Mouse (Mus musculus): ENCODE results near the gene Aspg. TPM values are rescaled to one million over a fixed set of nuclear protein-coding genes. Genes with fewer than 3 reads are reported as not detected.

The Aspg gene
- 0.29 and 0.46 TPM in 2 replicates for polyA plus RNA-seq (2014; fragmentation: Nextera tagmentation; extraction: Ambion mirVana)

DNA sequence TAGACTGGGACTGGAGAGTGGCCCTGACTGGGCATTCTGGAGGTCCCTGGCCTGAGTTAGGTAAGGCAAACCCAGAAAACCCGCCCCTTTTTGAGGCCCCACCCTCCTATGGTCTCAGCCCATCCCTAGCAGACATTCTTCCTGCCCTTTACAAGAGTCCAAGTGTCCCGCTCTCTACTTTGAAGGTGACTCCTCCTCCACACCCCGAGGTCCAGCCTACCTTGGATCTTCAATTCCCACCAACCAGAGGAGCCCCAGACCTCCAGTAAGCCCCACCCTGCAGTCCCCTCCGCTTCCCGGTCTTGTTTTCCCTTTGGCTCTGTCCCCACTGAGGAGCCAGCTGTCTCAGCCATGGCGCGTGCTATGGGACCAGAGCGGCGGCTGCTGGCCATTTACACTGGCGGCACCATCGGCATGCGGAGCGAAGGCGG, at the start of gene Aspg:
Gene Aspg (plus strand): TSS at position 139 of the 431 bp plus-strand sequence.
- ATAC-seq (ENCODE audit: low FRiP score) (no peak), DNase-seq (ENCODE audit: low spot score) (no peak)
- Histone ChIP-seq H3K27ac (no peak within 1 kb of the TSS), H3K4me1 (replicated peaks; ENCODE audit: control insufficient read depth, insufficient read depth, low read length) (no peaks in the 10 kb centered on the region), H3K9me3 (ENCODE audit: control insufficient read depth, low read length) (no peaks in the 10 kb centered on the region), H3K36me3 (replicated peaks; ENCODE audit: control insufficient read depth, insufficient read depth) (no peaks in the 10 kb centered on the region), H3K27me3 (ENCODE audit: control insufficient read depth, insufficient read depth, low read length) (0 out of 2 replicates have a peak, but pooled peaks cover 9% of the 10 kb centered on the region), H3K4me2 (replicated peaks) (peak within 1 kb of the TSS; percentile 22), H3K4me3 (replicated peaks; ENCODE audit: low read length) (no peak within 1 kb of the TSS), H3K9ac (no peak within 1 kb of the TSS)
- WGBS = 4% methylated on average over 14 of the region's 14 CpGs

DNA sequence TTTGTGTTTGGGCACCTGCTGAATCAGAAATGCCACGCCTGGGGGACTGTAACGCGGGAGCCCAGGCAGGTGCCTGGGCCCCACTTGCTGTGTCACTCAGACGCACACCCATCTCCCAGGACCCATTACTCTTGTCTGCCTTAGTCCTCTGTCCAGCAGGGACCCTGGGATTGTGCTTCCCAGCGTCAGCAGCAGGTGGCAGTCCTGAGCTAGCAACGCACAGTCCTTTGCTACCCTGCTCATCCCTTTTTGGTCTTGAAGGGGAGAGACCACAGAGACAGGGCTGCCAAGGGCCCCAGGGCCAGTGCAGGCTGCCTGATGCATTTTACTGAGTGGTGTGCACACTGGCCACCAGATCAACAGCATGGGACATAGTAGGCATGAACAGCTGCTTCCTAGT, 28.8 kb upstream of the Aspg start:
- DNase-seq (ENCODE audit: low spot score) = peak; percentile 82
- H3K27me3 ChIP-seq (ENCODE audit: control insufficient read depth, insufficient read depth, low read length) = no peaks in the 10 kb centered on the region

DNA sequence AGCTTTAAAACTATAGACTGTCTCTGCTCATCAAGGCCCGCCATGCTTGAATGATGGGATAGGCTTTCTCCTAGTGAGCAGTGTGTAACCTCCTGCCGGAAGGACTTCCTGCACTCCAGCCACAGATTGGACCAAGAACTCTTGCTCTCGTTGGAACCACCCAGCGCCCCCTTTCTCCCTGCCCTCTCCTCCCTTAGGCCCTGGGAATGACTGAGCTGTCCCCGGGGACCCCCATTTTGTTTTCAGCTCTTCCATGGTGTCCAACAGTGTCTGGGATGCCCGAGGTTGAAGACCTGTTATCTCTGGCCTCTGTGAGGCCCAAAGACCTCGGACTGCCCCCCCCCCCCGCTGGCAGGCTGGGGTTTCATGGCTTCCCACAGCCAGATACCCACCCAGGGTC, 26.6 kb upstream of the Aspg start:
- DNase-seq (ENCODE audit: low spot score) (no peak), ATAC-seq (ENCODE audit: low FRiP score) (no peak)
- Histone ChIP-seq H3K4me1 (replicated peaks; ENCODE audit: control insufficient read depth, insufficient read depth, low read length) (no peaks in the 10 kb centered on the region), H3K36me3 (replicated peaks; ENCODE audit: control insufficient read depth, insufficient read depth) (no peaks in the 10 kb centered on the region), H3K9me3 (ENCODE audit: control insufficient read depth, low read length) (no peaks in the 10 kb centered on the region), H3K4me3 (replicated peaks; ENCODE audit: low read length) (no peak overlapping the region), H3K4me2 (replicated peaks) (no peak overlapping the region), H3K27me3 (ENCODE audit: control insufficient read depth, insufficient read depth, low read length) (no peaks in the 10 kb centered on the region), H3K9ac (no peak overlapping the region), H3K27ac (no peak overlapping the region)
- WGBS = 79% methylated on average over 8 of the region's 8 CpGs

More for the DNA sequence above, 28.8 kb upstream of the Aspg start:
- H3K4me1 ChIP-seq (replicated peaks; ENCODE audit: control insufficient read depth, insufficient read depth, low read length) = no peaks in the 10 kb centered on the region
- no peak overlapping the region for H3K4me3 ChIP-seq (replicated peaks; ENCODE audit: low read length)
- ATAC-seq (ENCODE audit: low FRiP score) = no peak
- no peak overlapping the region for H3K9ac ChIP-seq
- H3K4me2 ChIP-seq (replicated peaks) = no peak overlapping the region
- WGBS = 11% methylated on average over 6 of the region's 6 CpGs
- H3K9me3 ChIP-seq (ENCODE audit: control insufficient read depth, low read length) = no peaks in the 10 kb centered on the region
- H3K27ac ChIP-seq = no peak overlapping the region
- no peaks in the 10 kb centered on the region for H3K36me3 ChIP-seq (replicated peaks; ENCODE audit: control insufficient read depth, insufficient read depth)

DNA sequence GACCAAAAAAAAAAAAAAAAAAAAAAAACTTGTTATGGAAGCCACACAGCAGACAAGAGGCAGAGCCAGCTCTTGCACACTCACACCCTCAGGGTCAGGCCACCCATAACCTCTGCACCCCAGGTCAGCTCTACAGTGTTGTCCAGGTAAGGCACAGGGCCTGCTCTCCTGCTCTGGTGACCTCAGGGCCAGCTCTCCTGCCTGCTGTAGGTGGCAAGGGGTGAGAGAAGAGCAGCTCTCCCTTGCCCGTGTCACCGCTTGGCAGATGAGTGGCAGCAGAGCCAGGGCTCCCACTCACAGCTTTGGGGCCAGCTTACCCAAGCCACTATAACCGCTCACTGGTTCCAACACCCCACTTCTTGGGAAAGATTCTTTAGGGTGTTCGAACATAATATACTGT, 25.6 kb upstream of the Aspg start:
- Histone ChIP-seq H3K27me3 (ENCODE audit: control insufficient read depth, insufficient read depth, low read length) (no peaks in the 10 kb centered on the region), H3K9ac (no peak overlapping the region), H3K4me1 (replicated peaks; ENCODE audit: control insufficient read depth, insufficient read depth, low read length) (no peaks in the 10 kb centered on the region), H3K4me3 (replicated peaks; ENCODE audit: low read length) (no peak overlapping the region), H3K9me3 (ENCODE audit: control insufficient read depth, low read length) (no peaks in the 10 kb centered on the region), H3K27ac (no peak overlapping the region), H3K36me3 (replicated peaks; ENCODE audit: control insufficient read depth, insufficient read depth) (no peaks in the 10 kb centered on the region), H3K4me2 (replicated peaks) (no peak overlapping the region)
- WGBS = 85% methylated on average over 4 of the region's 4 CpGs
- DNase-seq (ENCODE audit: low spot score) (no peak), ATAC-seq (ENCODE audit: low FRiP score) (no peak)

DNA sequence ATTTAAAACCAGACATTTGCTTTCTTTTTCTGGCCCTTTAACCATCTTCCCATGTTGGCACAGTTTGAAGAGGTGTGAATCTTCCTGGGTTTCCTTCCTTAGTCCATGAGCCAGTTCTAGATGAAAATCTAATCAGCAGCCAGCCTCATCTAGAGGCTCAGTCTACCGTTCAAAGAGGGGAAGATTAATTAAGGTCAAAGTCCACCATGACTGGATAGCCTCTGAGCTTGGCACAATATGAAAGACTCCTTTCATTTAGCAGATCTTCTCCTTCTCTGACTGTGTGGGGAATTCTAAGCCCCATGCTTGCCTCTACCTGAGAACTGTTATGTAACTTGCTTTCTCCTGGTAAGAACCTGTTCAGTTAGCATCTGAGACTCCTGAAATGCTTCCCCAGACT, 24.2 kb upstream of the Aspg start:
- no peak overlapping the region for H3K4me3 ChIP-seq (replicated peaks; ENCODE audit: low read length)
- H3K4me1 ChIP-seq (replicated peaks; ENCODE audit: control insufficient read depth, insufficient read depth, low read length) = no peaks in the 10 kb centered on the region
- no peak overlapping the region for H3K9ac ChIP-seq
- no peaks in the 10 kb centered on the region for H3K27me3 ChIP-seq (ENCODE audit: control insufficient read depth, insufficient read depth, low read length)
- H3K36me3 ChIP-seq (replicated peaks; ENCODE audit: control insufficient read depth, insufficient read depth) = no peaks in the 10 kb centered on the region
- 60% methylated on average over 1 of the region's 1 CpGs for WGBS
- DNase-seq (ENCODE audit: low spot score) = no peak
- no peak for ATAC-seq (ENCODE audit: low FRiP score)
- no peak overlapping the region for H3K27ac ChIP-seq
- no peak overlapping the region for H3K4me2 ChIP-seq (replicated peaks)
- H3K9me3 ChIP-seq (ENCODE audit: control insufficient read depth, low read length) = no peaks in the 10 kb centered on the region

DNA sequence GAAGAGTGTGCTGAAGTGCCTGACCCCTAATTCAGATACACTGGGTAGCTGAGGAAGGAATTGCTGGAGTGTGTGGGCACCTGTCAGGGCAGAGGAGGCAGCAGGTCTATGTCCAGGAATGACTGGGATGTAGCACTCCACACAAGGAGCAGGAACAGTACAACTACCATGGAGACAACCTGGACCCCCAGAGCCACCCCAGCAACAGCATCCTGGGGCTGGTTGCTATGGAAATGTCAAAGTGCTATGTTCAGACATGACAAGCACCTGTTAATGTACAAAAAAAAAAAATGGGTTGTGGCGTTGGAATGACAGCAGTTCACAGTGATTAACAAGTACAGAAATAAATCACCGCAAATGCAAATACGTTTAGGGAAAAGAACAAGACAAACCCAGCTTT, 20.2 kb upstream of the Aspg start:
- no peak for DNase-seq (ENCODE audit: low spot score)
- no peak for ATAC-seq (ENCODE audit: low FRiP score)
- 76% methylated on average over 3 of the region's 3 CpGs for WGBS
- H3K27me3 ChIP-seq (ENCODE audit: control insufficient read depth, insufficient read depth, low read length) = no peaks in the 10 kb centered on the region
- H3K9me3 ChIP-seq (ENCODE audit: control insufficient read depth, low read length) = no peaks in the 10 kb centered on the region
- no peak overlapping the region for H3K9ac ChIP-seq
- H3K4me2 ChIP-seq (replicated peaks) = no peak overlapping the region
- H3K4me3 ChIP-seq (replicated peaks; ENCODE audit: low read length) = no peak overlapping the region
- H3K27ac ChIP-seq = no peak overlapping the region
- H3K36me3 ChIP-seq (replicated peaks; ENCODE audit: control insufficient read depth, insufficient read depth) = no peaks in the 10 kb centered on the region
- no peaks in the 10 kb centered on the region for H3K4me1 ChIP-seq (replicated peaks; ENCODE audit: control insufficient read depth, insufficient read depth, low read length)

DNA sequence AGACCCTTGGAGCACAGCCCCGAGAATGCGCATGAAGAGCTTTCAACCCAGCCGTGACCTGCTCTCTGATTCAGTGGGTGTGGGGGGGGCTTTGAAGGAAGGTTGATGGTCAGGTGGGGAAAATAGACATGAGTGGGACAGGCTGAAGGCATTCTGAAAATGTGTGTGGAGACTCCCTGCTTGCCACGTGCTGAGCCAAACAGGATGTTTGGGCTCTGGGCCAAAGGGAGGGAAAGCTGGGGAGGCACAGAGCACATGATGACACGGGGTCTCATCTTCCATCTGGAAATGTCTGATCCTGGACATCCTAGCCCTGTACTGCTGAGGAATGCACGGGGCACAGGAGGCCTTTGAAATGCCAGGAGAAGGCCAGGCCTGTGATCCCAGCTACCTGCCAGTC, 19.8 kb upstream of the Aspg start:
- WGBS = 64% methylated on average over 6 of the region's 6 CpGs
- ATAC-seq (ENCODE audit: low FRiP score) (no peak), DNase-seq (ENCODE audit: low spot score) (no peak)
- H3K4me2 ChIP-seq (replicated peaks) = no peak overlapping the region
- H3K27ac ChIP-seq = no peak overlapping the region
- H3K4me3 ChIP-seq (replicated peaks; ENCODE audit: low read length) = no peak overlapping the region
- no peaks in the 10 kb centered on the region for H3K9me3 ChIP-seq (ENCODE audit: control insufficient read depth, low read length)
- no peak overlapping the region for H3K9ac ChIP-seq
- H3K27me3 ChIP-seq (ENCODE audit: control insufficient read depth, insufficient read depth, low read length) = 0 out of 2 replicates have a peak, but pooled peaks cover 3% of the 10 kb centered on the region
- H3K36me3 ChIP-seq (replicated peaks; ENCODE audit: control insufficient read depth, insufficient read depth) = no peaks in the 10 kb centered on the region
- H3K4me1 ChIP-seq (replicated peaks; ENCODE audit: control insufficient read depth, insufficient read depth, low read length) = no peaks in the 10 kb centered on the region

DNA sequence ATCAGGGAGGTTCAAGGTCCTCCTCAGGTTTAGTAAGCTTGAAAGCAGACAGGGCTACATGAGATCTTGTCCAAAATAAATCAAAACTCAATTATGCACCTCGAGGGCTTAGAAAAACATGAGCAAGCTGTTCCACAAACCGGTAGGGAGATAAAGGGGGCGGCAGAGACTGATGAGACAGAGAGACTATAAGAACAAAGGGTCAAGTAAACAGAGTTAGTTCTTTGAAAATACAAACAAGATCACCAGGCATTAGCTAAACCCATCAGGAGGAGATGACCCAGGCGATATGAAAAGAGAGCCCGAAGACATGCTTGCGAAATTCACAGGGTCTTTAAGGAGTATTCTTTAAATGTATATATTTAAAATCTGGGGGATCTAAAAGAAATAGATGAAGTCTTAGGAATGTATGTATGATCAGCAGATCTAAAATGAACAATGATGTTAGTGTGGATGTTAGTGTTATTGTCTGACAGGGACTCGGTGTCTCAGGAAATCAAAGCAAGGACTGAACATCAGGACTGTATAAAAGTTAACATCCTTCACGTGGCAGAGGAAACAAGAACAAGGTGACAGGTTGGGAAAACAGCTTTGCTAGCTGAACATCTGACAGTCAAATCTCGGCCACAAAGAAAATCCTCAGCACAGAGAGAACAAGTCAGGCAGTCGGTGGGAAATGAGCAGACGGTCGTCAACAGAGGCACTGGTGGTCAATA, 17.7 kb upstream of the Aspg start:
- no peaks in the 10 kb centered on the region for H3K36me3 ChIP-seq (replicated peaks; ENCODE audit: control insufficient read depth, insufficient read depth)
- WGBS = 66% methylated on average over 12 of the region's 12 CpGs
- no peaks in the 10 kb centered on the region for H3K4me1 ChIP-seq (replicated peaks; ENCODE audit: control insufficient read depth, insufficient read depth, low read length)
- DNase-seq (ENCODE audit: low spot score) = no peak
- H3K27me3 ChIP-seq (ENCODE audit: control insufficient read depth, insufficient read depth, low read length) = 0 out of 2 replicates have a peak, but pooled peaks cover 3% of the 10 kb centered on the region
- H3K4me2 ChIP-seq (replicated peaks) = no peak overlapping the region
- no peak for ATAC-seq (ENCODE audit: low FRiP score)
- no peak overlapping the region for H3K4me3 ChIP-seq (replicated peaks; ENCODE audit: low read length)
- no peaks in the 10 kb centered on the region for H3K9me3 ChIP-seq (ENCODE audit: control insufficient read depth, low read length)
- H3K9ac ChIP-seq = no peak overlapping the region
- no peak overlapping the region for H3K27ac ChIP-seq

DNA sequence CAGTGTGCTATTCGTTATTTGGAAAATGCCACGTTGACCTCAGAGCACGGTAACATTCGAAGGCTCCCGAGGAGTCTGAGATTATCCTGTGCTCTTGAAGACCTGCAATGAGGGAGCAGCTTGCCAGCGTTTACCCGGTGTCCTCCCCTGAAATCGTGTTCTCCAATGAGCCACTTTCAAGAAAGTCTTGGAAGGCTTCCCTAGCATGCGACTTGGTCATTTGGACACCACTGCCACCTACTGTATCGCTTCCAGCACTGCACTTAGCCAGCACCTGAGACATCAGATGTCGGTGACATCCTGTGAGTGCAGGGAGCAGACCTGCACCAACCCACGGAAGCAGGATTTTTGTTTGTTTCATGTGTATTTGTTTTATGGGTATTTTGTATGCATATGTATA, 15.4 kb upstream of the Aspg start:
- no peaks in the 10 kb centered on the region for H3K4me1 ChIP-seq (replicated peaks; ENCODE audit: control insufficient read depth, insufficient read depth, low read length)
- no peak overlapping the region for H3K4me3 ChIP-seq (replicated peaks; ENCODE audit: low read length)
- H3K36me3 ChIP-seq (replicated peaks; ENCODE audit: control insufficient read depth, insufficient read depth) = no peaks in the 10 kb centered on the region
- H3K9ac ChIP-seq = no peak overlapping the region
- DNase-seq (ENCODE audit: low spot score) (peak; percentile 85), ATAC-seq (ENCODE audit: low FRiP score) (no peak)
- peak overlapping the region; percentile 19; the same call in 1 of the 2 replicates for H3K4me2 ChIP-seq (replicated peaks)
- H3K27ac ChIP-seq = no peak overlapping the region
- H3K27me3 ChIP-seq (ENCODE audit: control insufficient read depth, insufficient read depth, low read length) = 0 out of 2 replicates have a peak, but pooled peaks cover 3% of the 10 kb centered on the region
- 10% methylated on average over 12 of the region's 12 CpGs for WGBS
- no peaks in the 10 kb centered on the region for H3K9me3 ChIP-seq (ENCODE audit: control insufficient read depth, low read length)

All from hindbrain, embryonic 14.5 days (tissue).